9 mouse cellular contexts compared by ENCODE assay signal in the genomic region with DNA sequence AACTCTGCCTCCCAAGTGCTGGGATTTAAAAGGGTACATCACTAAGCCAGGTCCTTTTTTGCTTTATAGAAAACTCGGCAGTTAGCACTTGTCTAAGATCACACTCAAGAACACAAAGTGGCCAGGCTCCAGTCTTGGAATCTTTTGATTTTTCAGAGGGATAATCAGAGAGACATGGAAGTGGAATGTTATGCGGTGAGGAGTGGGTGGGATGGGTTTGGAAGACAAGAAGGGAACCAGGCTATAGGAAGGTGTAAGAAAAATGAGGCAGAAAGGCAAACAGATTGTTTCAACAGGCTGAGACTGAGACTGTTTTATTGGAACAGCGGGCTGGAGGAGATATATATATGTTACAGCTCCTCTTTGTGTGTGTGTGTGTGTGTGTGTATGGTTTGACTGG. TPM values are rescaled to one million over a fixed set of nuclear protein-coding genes. Genes with fewer than 3 reads are reported as not detected.
A peak's percentile ranks its signal among the peaks of the same experiment; 100 is the strongest.
DNase-seq lines count a peak whose midpoint lies in the region; ATAC-seq lines count a peak whose summit lies in the region.
"Had no signal": no experiment of that assay in that cellular context is flagged by ENCODE, and none has a peak within 500 bp of the region (broad histone marks: within the 10 kb centered on the region; RNA-seq: fewer than 3 reads in every experiment).

No protein-coding gene starts in this region.

- H3K36me3 ChIP-seq in kidney, embryonic 15.5 days: peaks cover 12% of the 10 kb centered on the region; the same call in 1 of the 2 replicates
- H3K36me3 ChIP-seq in embryonic facial prominence, embryonic 12.5 days: peaks cover 4% of the 10 kb centered on the region; the same call in 1 of the 2 replicates
- 0 out of 2 replicates have a peak, but pooled peaks cover 7% of the 10 kb centered on the region for H3K36me3 ChIP-seq in intestine, embryonic 14.5 days (ENCODE audit: control insufficient read depth, insufficient read depth, low read length)
- no peaks in the 10 kb centered on the region for H3K36me3 ChIP-seq in midbrain, embryonic 16.5 days (ENCODE audit: control insufficient read depth, insufficient read depth, low read length)

- 86% methylated on average over 3 of the region's 3 CpGs for WGBS in kidney, embryonic 15.5 days
- 84% methylated on average over 3 of the region's 3 CpGs for WGBS in embryonic facial prominence, embryonic 12.5 days
- 80% methylated on average over 3 of the region's 3 CpGs for WGBS in intestine, embryonic 14.5 days
- WGBS in midbrain, embryonic 16.5 days: 84% methylated on average over 3 of the region's 3 CpGs

- peaks cover 38% of the 10 kb centered on the region for H3K4me1 ChIP-seq in kidney, embryonic 15.5 days
- peaks cover 38% of the 10 kb centered on the region for H3K4me1 ChIP-seq in embryonic facial prominence, embryonic 12.5 days
- peaks cover 34% of the 10 kb centered on the region for H3K4me1 ChIP-seq in intestine, embryonic 14.5 days (replicated peaks; ENCODE audit: control insufficient read depth, insufficient read depth, low read length)
- H3K4me1 ChIP-seq in midbrain, embryonic 16.5 days (ENCODE audit: control insufficient read depth, insufficient read depth, low read length): peaks cover 24% of the 10 kb centered on the region

- no peak for ATAC-seq in kidney, embryonic 15.5 days (replicated peaks; ENCODE audit: low FRiP score)
- ATAC-seq in embryonic facial prominence, embryonic 12.5 days (ENCODE audit: insufficient number of reproducible peaks, insufficient read depth, low FRiP score, low TSS enrichment): no peak
- no peak for ATAC-seq in intestine, embryonic 14.5 days (replicated peaks; ENCODE audit: low FRiP score, low TSS enrichment, low read depth)
- no peak for ATAC-seq in midbrain, embryonic 16.5 days

- H3K4me2 ChIP-seq in kidney, embryonic 15.5 days: peak overlapping the region; percentile 77
- peak overlapping the region; percentile 72 for H3K4me2 ChIP-seq in embryonic facial prominence, embryonic 12.5 days (replicated peaks)
- H3K4me2 ChIP-seq in intestine, embryonic 14.5 days (ENCODE audit: low read length): peak overlapping the region; percentile 85
- H3K4me2 ChIP-seq in midbrain, embryonic 16.5 days (ENCODE audit: low read length): peak overlapping the region; percentile 72

- H3K9me3 ChIP-seq in kidney, embryonic 15.5 days (replicated peaks): no peaks in the 10 kb centered on the region
- H3K9me3 ChIP-seq in embryonic facial prominence, embryonic 12.5 days: no peaks in the 10 kb centered on the region
- H3K9me3 ChIP-seq in intestine, embryonic 14.5 days (ENCODE audit: control insufficient read depth, low read length): no peaks in the 10 kb centered on the region
- no peaks in the 10 kb centered on the region for H3K9me3 ChIP-seq in midbrain, embryonic 16.5 days (replicated peaks; ENCODE audit: control insufficient read depth, low read length, poor library complexity, severe bottlenecking)

- peak overlapping the region; percentile 88 for H3K4me3 ChIP-seq in kidney, embryonic 15.5 days (replicated peaks)
- H3K4me3 ChIP-seq in embryonic facial prominence, embryonic 12.5 days: peak overlapping the region; percentile 82
- H3K4me3 ChIP-seq in intestine, embryonic 14.5 days (ENCODE audit: low read depth, low read length): peak overlapping the region; percentile 83
- no peak overlapping the region; the same call in 1 of the 2 replicates for H3K4me3 ChIP-seq in midbrain, embryonic 16.5 days (ENCODE audit: low read depth, low read length)

- no peak for DNase-seq in kidney, postnatal 14 days
- DNase-seq in intestine, embryonic 14.5 days (ENCODE audit: low spot score): no peak
- DNase-seq in urinary bladder, adult 2 months (ENCODE audit: low spot score): no peak
- no peak for DNase-seq in cerebellum, postnatal 10 days
- no peak for DNase-seq in cerebellum, adult 9-11 months
- DNase-seq: right cerebral cortex, postnatal 14 days had no signal

- H3K27me3 ChIP-seq in kidney, embryonic 15.5 days: no peaks in the 10 kb centered on the region
- no peaks in the 10 kb centered on the region for H3K27me3 ChIP-seq in embryonic facial prominence, embryonic 12.5 days
- H3K27me3 ChIP-seq in intestine, embryonic 14.5 days (replicated peaks; ENCODE audit: control insufficient read depth, insufficient read depth, low read length): no peaks in the 10 kb centered on the region
- H3K27me3 ChIP-seq in midbrain, embryonic 16.5 days (ENCODE audit: control insufficient read depth, insufficient read depth, low read depth, low read length): no peaks in the 10 kb centered on the region

- peak overlapping the region; percentile 94 for H3K27ac ChIP-seq in kidney, embryonic 15.5 days
- H3K27ac ChIP-seq in embryonic facial prominence, embryonic 12.5 days: peak overlapping the region; percentile 94
- peak overlapping the region; percentile 92 for H3K27ac ChIP-seq in intestine, embryonic 14.5 days (ENCODE audit: low read depth)
- peak overlapping the region; percentile 92 for H3K27ac ChIP-seq in midbrain, embryonic 16.5 days (ENCODE audit: low read length)

- no peak overlapping the region for H3K9ac ChIP-seq in kidney, embryonic 15.5 days
- H3K9ac ChIP-seq in embryonic facial prominence, embryonic 12.5 days: peak overlapping the region; percentile 86
- no peak overlapping the region for H3K9ac ChIP-seq in intestine, embryonic 14.5 days (ENCODE audit: low read length)
- no peak overlapping the region for H3K9ac ChIP-seq in midbrain, embryonic 16.5 days (ENCODE audit: low read depth, low read length)

RNA-seq across cellular contexts. Expression of a gene that starts 0.9 kb away (rescaled TPM):
- 77.3 and 85.7 TPM in 2 replicates for polyA plus RNA-seq in kidney, embryonic 15.5 days (2015; fragmentation: Nextera tagmentation; extraction: Ambion mirVana)
- 80.2 and 81.8 TPM in 2 replicates for polyA plus RNA-seq in embryonic facial prominence, embryonic 12.5 days (2016; fragmentation: Nextera tagmentation; extraction: Ambion mirVana)
- polyA plus RNA-seq in intestine, embryonic 14.5 days (2014; fragmentation: Nextera tagmentation; extraction: Ambion mirVana): 84.6 and 89.7 TPM in 2 replicates
- polyA plus RNA-seq in midbrain, embryonic 16.5 days (2015; fragmentation: Nextera tagmentation; extraction: Ambion mirVana): 111 and 121 TPM in 2 replicates
- 81.0 and 92.6 TPM in 2 replicates for polyA plus RNA-seq in urinary bladder, adult 2 months (2012; rRNA removed)

RNA-seq across cellular contexts. Expression of a gene that starts 15.6 kb away (rescaled TPM):
- polyA plus RNA-seq in kidney, embryonic 15.5 days (2015; fragmentation: Nextera tagmentation; extraction: Ambion mirVana): 0.96 and 1.8 TPM in 2 replicates
- 2.3 and 2.8 TPM in 2 replicates for polyA plus RNA-seq in embryonic facial prominence, embryonic 12.5 days (2016; fragmentation: Nextera tagmentation; extraction: Ambion mirVana)
- polyA plus RNA-seq in intestine, embryonic 14.5 days (2014; fragmentation: Nextera tagmentation; extraction: Ambion mirVana): 1.5 and 2.2 TPM in 2 replicates
- 0.16 and 0.25 TPM in 2 replicates for polyA plus RNA-seq in midbrain, embryonic 16.5 days (2015; fragmentation: Nextera tagmentation; extraction: Ambion mirVana)
- polyA plus RNA-seq in urinary bladder, adult 2 months (2012; rRNA removed): 67.1 and 79.6 TPM in 2 replicates

RNA-seq across cellular contexts. Expression of a gene that starts 37.9 kb away (rescaled TPM):
- polyA plus RNA-seq in kidney, embryonic 15.5 days (2015; fragmentation: Nextera tagmentation; extraction: Ambion mirVana): 4.0 and 4.3 TPM in 2 replicates
- 2.6 and 2.7 TPM in 2 replicates for polyA plus RNA-seq in embryonic facial prominence, embryonic 12.5 days (2016; fragmentation: Nextera tagmentation; extraction: Ambion mirVana)
- 2.8 and 3.2 TPM in 2 replicates for polyA plus RNA-seq in intestine, embryonic 14.5 days (2014; fragmentation: Nextera tagmentation; extraction: Ambion mirVana)
- polyA plus RNA-seq in midbrain, embryonic 16.5 days (2015; fragmentation: Nextera tagmentation; extraction: Ambion mirVana): 2.8 TPM in 2 replicates
- 23.8 and 24.2 TPM in 2 replicates for polyA plus RNA-seq in urinary bladder, adult 2 months (2012; rRNA removed)

Comparison
In these comparisons a context has a peak if more than half of its experiments do, and no peak if none do; other contexts are left out.
1. RNA of a gene that starts 15.6 kb away (polyA plus RNA-seq): 67.1 to 79.6 TPM in urinary bladder, adult 2 months; 2.3 to 2.8 TPM in embryonic facial prominence, embryonic 12.5 days, 1.5 to 2.2 TPM in intestine, embryonic 14.5 days, 0.96 to 1.8 TPM in kidney, embryonic 15.5 days and 0.16 to 0.25 TPM in midbrain, embryonic 16.5 days; every median in the first group is over 10 times any median in the second.
2. Peak in every context shown above with its lines, with median percentiles within 50 percentile points of each other: H3K27ac ChIP-seq and H3K4me2 ChIP-seq.